Mouse (Mus musculus): Measurements from ENCODE around the gene Fam49a. TPM values are rescaled to one million over a fixed set of nuclear protein-coding genes. Genes with fewer than 3 reads are reported as not detected.

The Fam49a gene
- polyA plus RNA-seq, 1 experiment = 10.4 TPM

DNA sequence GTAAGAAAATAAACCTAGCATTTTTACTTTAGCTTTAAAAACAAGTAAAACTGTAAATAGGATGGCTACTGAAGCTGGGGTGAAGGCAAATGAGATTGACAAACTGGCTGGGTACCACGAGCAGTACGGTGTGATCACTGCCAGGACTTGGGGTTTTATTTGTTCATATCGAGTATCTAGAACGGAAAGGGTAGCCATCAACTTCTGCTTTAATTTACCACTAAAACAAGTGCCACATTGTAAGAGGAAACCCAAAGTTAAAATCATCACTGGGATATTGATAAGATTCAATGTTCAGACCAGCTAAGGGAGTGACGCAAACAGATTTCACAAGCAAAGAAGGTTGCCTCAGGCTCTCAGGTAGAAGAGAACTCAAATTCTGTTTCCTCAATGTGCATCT, 98.0 kb downstream of the Fam49a start:
- Histone ChIP-seq H3K4me1 (ENCODE audit: control insufficient read depth, insufficient read depth, low read length) (no peaks in the 10 kb centered on the region), H3K4me3 (replicated peaks; ENCODE audit: extremely low read depth, low read depth, low read length) (no peak overlapping the region)
- TF ChIP-seq POLR2A (IDR thresholded peaks at IDR 0.05; ENCODE audit: borderline replicate concordance, extremely low read depth, low read depth, low read length) = no peak
- no peak for TF ChIP-seq CTCF (IDR thresholded peaks at IDR 0.05; ENCODE audit: insufficient read depth, low read length)
- no peak for DNase-seq
- WGBS = 86% methylated on average over 5 of the region's 5 CpGs

DNA sequence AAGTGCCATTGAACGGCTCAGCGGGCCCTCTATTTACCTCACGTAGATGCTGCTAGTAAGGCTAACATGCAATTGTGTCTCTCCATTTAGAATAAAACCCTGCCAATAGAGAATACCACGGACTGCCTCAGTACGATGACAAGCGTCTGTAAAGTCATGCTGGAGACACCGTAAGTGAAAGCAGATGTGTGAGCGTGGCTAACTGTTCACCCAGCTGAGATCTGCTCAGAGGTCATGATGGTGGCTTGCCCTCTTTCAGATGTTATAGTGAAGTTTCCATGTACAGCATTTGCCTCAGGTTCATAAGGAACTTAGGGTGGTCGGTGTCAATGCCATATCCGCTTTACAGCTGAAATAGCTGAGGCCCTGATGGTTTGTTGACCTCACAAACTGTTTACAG, 100.4 kb downstream of the Fam49a start:
- WGBS = 91% methylated on average over 10 of the region's 10 CpGs
- no peak for DNase-seq
- Histone ChIP-seq H3K4me3 (replicated peaks; ENCODE audit: extremely low read depth, low read depth, low read length) (no peak overlapping the region), H3K4me1 (ENCODE audit: control insufficient read depth, insufficient read depth, low read length) (no peaks in the 10 kb centered on the region)
- no peak for TF ChIP-seq CTCF (IDR thresholded peaks at IDR 0.05; ENCODE audit: insufficient read depth, low read length)
- TF ChIP-seq POLR2A (IDR thresholded peaks at IDR 0.05; ENCODE audit: borderline replicate concordance, extremely low read depth, low read depth, low read length) = no peak

DNA sequence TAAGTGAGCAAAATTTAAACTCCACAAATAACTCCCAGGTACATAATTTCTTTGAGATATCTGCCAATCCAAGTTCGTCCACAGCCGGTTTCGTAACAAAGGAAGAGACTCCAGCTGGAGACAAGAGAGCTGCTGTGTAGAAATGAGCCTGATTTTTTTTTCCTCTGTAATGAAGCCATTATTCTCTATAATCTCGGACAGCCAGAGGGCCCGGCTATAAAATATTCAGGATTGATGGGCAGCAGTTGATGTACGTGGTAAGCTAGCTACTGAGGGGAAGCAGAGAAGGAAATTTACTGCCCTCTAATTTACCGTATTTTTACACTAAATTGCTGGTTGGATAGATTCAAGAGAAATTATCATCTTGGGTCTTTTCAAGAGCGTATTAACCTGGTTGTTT, 102.3 kb downstream of the Fam49a start:
- no peak for DNase-seq
- Histone ChIP-seq H3K4me1 (ENCODE audit: control insufficient read depth, insufficient read depth, low read length) (no peaks in the 10 kb centered on the region), H3K4me3 (replicated peaks; ENCODE audit: extremely low read depth, low read depth, low read length) (no peak overlapping the region)
- WGBS = 90% methylated on average over 8 of the region's 8 CpGs
- TF ChIP-seq POLR2A (IDR thresholded peaks at IDR 0.05; ENCODE audit: borderline replicate concordance, extremely low read depth, low read depth, low read length) (no peak), CTCF (IDR thresholded peaks at IDR 0.05; ENCODE audit: insufficient read depth, low read length) (no peak)

DNA sequence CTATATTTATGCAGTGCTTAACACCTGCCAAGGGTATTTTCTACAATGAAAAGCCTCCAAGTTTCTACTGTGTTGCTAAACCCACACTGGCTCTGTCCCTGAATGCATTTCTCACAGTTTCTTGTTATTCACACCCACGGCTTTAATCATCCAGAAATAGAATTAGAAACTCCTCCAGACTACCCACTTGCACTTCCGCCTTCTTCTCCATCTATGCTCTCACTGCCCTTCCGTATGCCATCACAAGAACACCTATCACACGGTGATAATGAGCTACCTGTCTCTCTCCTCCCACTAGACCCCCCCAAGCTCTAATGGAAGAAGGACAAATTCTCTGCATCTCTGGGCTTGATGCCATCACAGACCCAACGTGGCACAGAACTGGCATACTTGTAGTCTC, 105.5 kb downstream of the Fam49a start:
- no peak for DNase-seq
- Histone ChIP-seq H3K4me1 (ENCODE audit: control insufficient read depth, insufficient read depth, low read length) (no peaks in the 10 kb centered on the region; the same call in 1 of the 2 replicates), H3K4me3 (replicated peaks; ENCODE audit: extremely low read depth, low read depth, low read length) (no peak overlapping the region)
- WGBS = 78% methylated on average over 5 of the region's 5 CpGs
- no peak for TF ChIP-seq POLR2A (IDR thresholded peaks at IDR 0.05; ENCODE audit: borderline replicate concordance, extremely low read depth, low read depth, low read length)
- TF ChIP-seq CTCF (IDR thresholded peaks at IDR 0.05; ENCODE audit: insufficient read depth, low read length) = no peak

DNA sequence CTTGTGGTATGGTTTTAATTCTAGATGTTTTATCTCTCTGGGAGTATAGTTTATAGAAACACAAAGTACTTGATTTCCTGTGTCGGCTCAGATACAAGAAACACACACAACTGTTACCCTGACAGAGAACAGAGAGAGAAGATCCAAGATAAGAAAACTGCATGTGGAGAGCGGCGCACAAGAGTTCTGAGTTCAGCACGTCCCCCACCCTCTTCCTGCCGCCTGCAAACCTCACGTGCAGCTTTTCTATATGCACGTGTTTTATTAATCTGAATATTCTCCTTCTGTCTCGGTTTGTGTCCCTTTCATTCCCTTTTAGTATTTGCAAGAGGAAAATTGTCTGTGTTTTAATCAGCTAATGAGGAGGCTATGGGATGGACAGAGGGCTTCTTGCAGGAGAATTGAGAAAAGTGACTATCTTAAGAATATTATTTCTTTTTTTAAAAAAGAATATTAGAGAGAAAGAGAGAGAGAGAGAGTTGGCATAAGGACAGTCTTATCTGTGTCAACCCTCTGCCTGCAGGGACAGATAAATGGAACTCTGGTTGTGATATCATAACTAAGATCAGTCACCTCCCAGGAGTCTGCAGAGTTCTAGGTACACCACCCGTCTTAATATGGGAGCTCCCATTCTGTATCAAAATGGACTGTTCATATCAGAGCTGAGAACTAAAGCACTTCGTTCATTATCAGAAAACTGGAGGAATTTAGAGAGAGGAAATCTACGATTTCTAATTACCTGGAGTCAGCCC, 111.3 kb downstream of the Fam49a start:
- H3K4me1 ChIP-seq (ENCODE audit: control insufficient read depth, insufficient read depth, low read length) = no peaks in the 10 kb centered on the region; the same call in 1 of the 2 replicates
- 57% methylated on average over 11 of the region's 11 CpGs for WGBS
- DNase-seq = no peak
- no peak for TF ChIP-seq CTCF (IDR thresholded peaks at IDR 0.05; ENCODE audit: insufficient read depth, low read length)
- no peak for TF ChIP-seq POLR2A (IDR thresholded peaks at IDR 0.05; ENCODE audit: borderline replicate concordance, extremely low read depth, low read depth, low read length)
- no peak overlapping the region for H3K4me3 ChIP-seq (replicated peaks; ENCODE audit: extremely low read depth, low read depth, low read length)

DNA sequence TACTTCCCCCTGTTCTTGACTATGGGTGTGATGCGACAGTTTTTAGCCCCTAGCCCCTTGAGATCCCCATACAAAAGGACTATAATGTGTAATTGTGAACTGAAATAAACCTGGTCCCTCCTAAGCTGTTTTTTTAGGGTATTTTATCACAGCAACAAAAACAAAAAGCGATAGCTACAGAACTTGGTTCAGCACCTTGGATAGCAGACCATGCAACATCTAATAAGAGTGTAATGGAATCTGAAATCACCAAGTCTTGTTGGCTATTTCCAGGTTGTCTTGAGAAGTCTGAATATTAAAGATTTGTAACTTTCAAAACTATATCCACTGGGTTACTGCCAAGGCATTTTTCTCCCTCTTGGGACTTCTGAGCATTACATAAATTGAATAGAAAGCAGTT, 117.1 kb downstream of the Fam49a start:
- Histone ChIP-seq H3K4me1 (ENCODE audit: control insufficient read depth, insufficient read depth, low read length) (no peaks in the 10 kb centered on the region), H3K4me3 (replicated peaks; ENCODE audit: extremely low read depth, low read depth, low read length) (no peak overlapping the region)
- TF ChIP-seq POLR2A (IDR thresholded peaks at IDR 0.05; ENCODE audit: borderline replicate concordance, extremely low read depth, low read depth, low read length) (no peak), CTCF (IDR thresholded peaks at IDR 0.05; ENCODE audit: insufficient read depth, low read length) (no peak)
- 66% methylated on average over 2 of the region's 2 CpGs for WGBS
- no peak for DNase-seq

DNA sequence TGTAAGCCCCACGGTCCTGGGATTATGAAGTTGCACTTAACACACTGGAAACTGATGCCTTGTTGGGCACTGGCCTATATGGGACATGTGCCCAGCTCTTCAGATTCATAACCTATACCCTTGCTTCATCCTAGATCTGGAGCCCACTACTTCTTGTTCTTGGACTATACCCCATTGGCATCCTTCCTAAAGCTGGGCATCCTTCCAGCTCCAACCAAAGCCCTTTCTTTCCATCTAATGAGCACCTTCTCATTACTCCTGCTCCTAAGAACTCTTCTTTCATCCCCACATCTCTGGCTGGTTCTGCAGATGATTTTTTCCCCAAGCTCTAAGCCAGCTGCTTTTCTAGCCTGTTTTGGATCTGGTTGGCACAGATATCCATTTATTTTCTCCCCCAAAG, 127.3 kb downstream of the Fam49a start:
- DNase-seq = no peak
- TF ChIP-seq POLR2A (IDR thresholded peaks at IDR 0.05; ENCODE audit: borderline replicate concordance, extremely low read depth, low read depth, low read length) = no peak
- TF ChIP-seq CTCF (IDR thresholded peaks at IDR 0.05; ENCODE audit: insufficient read depth, low read length) = no peak
- no peak overlapping the region for H3K4me3 ChIP-seq (replicated peaks; ENCODE audit: extremely low read depth, low read depth, low read length)
- 82% methylated on average over 1 of the region's 1 CpGs for WGBS
- H3K4me1 ChIP-seq (ENCODE audit: control insufficient read depth, insufficient read depth, low read length) = no peaks in the 10 kb centered on the region

DNA sequence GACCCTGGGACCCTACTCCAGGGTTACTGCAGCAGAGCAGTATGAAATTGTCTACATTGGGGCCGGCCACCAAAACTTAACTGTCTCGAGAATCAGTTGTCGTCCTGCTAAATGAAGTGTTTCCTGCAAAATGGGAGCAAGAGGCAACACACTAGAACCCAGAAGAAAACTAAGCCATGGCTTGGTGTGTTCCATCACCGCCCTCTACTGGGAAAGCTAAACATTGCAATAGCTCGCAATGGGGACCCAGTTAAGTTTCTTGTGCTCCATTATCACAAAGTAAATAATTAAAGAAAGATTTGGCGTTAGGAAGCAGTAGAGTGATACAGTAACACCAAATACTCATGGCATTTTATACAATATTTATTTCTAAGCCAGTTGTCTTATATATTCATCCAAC, 134.3 kb downstream of the Fam49a start:
- DNase-seq = peak; percentile 23
- peak; percentile 57 for TF ChIP-seq CTCF (IDR thresholded peaks at IDR 0.05; ENCODE audit: insufficient read depth, low read length)
- no peak for TF ChIP-seq POLR2A (IDR thresholded peaks at IDR 0.05; ENCODE audit: borderline replicate concordance, extremely low read depth, low read depth, low read length)

DNA sequence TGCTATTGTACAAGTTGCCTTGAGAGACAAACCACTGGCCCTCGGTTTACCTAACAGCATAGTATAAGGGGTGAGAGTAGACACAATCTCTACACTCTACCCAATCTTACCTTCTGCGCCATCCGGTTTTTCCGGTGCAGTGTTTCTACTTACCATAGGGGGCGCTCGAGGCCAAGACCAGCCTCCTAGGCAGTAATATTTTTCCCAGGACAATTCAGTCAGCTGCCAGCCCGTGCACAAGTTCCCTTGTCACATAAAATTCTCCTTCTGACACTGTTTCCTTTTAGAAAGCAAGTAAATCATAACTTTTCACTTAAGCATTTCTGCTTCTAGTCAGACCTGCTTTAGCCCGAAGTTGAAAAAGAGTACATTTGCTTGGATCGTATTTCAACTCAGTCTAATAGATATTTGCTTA, 139.1 kb downstream of the Fam49a start:
- H3K4me3 ChIP-seq (replicated peaks; ENCODE audit: extremely low read depth, low read depth, low read length) = peak overlapping the region; percentile 17
- WGBS = 25% methylated on average over 9 of the region's 9 CpGs
- DNase-seq = peak; percentile 57
- peaks cover 8% of the 10 kb centered on the region for H3K4me1 ChIP-seq (ENCODE audit: control insufficient read depth, insufficient read depth, low read length)
- no peak for TF ChIP-seq POLR2A (IDR thresholded peaks at IDR 0.05; ENCODE audit: borderline replicate concordance, extremely low read depth, low read depth, low read length)
- peak; percentile 72 for TF ChIP-seq CTCF (IDR thresholded peaks at IDR 0.05; ENCODE audit: insufficient read depth, low read length)

More for the DNA sequence above, 134.3 kb downstream of the Fam49a start:
- Histone ChIP-seq H3K4me1 (ENCODE audit: control insufficient read depth, insufficient read depth, low read length) (no peaks in the 10 kb centered on the region; the same call in 1 of the 2 replicates), H3K4me3 (replicated peaks; ENCODE audit: extremely low read depth, low read depth, low read length) (no peak overlapping the region)
- 4% methylated on average over 6 of the region's 6 CpGs for WGBS

DNA sequence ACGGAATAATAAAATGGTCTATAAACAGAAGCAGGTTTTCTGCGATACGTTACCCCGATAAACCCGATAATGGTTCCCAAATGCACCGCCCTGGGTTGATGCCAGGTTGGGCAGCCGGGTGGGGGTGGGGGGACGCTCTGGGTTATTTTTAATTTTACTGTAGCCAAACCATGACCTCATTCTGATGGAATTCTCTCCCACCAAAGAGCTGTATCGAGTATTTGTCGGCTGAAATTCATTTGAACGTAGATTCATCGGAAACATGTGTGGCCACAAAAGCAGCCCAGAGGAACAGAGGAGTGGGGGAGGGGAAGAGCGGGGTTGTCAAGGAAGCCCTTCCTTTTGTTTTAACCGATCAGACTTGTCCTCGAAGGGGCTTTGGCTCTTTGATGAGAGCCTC, 139.6 kb downstream of the Fam49a start:
- H3K4me3 ChIP-seq (replicated peaks; ENCODE audit: extremely low read depth, low read depth, low read length) = peak overlapping the region; percentile 17
- no peak for TF ChIP-seq CTCF (IDR thresholded peaks at IDR 0.05; ENCODE audit: insufficient read depth, low read length)
- TF ChIP-seq POLR2A (IDR thresholded peaks at IDR 0.05; ENCODE audit: borderline replicate concordance, extremely low read depth, low read depth, low read length) = no peak
- no peak for DNase-seq
- WGBS = 16% methylated on average over 15 of the region's 15 CpGs
- peaks cover 8% of the 10 kb centered on the region for H3K4me1 ChIP-seq (ENCODE audit: control insufficient read depth, insufficient read depth, low read length)

Measured in lung, adult 2 months (tissue).